Comparison of ENCODE assay signal across 8 mouse cellular contexts in the genomic region with DNA sequence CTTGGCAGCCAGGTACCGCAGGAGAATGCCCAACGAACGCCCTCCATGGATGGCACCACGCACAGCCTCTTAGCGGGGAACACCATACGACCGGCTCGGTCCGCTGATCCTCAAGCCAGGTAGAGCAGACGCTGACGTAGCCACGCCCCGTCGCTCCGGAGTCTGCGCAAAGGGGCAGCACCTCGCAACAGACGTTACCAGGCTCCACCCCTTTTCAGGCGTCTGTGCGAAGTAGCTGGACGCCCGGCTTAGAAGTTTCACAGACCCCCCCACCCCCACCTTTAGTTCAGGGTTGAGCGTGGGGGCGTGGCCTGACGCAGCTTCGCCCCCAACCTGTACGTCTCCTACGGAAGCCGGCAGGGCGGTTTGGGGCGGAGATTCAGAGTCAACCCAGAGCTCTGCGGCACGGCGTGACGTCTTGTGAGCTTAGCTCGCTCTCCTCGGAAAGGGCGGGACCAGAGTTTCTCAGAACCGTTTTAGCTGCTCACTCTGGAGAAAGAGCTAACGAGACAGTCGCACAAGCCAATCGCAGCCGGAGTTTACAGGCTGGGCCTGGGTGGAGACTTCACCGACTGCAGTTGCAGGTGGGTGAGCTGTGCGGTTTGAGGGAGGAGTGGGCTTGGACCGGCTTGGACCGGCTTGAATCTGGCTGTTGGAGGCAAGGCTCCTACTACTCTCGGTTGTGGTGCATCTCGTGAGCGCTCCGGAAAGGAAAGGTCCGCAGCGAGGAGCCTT. TPM values are rescaled to one million over a fixed set of nuclear protein-coding genes. Genes with fewer than 3 reads are reported as not detected.
DNase-seq lines count a peak whose midpoint lies in the region; ATAC-seq and TF ChIP-seq lines count a peak whose summit lies in the region.

A gene (minus strand): TSS at position 121 of the 735 bp plus-strand sequence.
A gene (plus strand): TSS at position 483 of the 735 bp plus-strand sequence.

- peak within 1 kb of the TSS; percentile 88 for H3K4me3 ChIP-seq in heart, embryonic 12.5 days
- peak within 1 kb of the TSS; percentile 65 for H3K4me3 ChIP-seq in kidney, postnatal 0 days (replicated peaks; ENCODE audit: low read depth, low read length)
- H3K4me3 ChIP-seq in liver, embryonic 11.5 days (ENCODE audit: low read depth, low read length), result peak within 1 kb of the TSS; percentile 76
- H3K4me3 ChIP-seq in stomach, embryonic 14.5 days (ENCODE audit: low read depth, low read length), result peak within 1 kb of the TSS; percentile 76

- TF ChIP-seq CTCF in kidney, postnatal 0 days (IDR thresholded peaks at IDR 0.05; ENCODE audit: low read depth), result 0 out of 2 replicates have a peak, but pooled peaks have one; percentile 1

- peak within 1 kb of the TSS; percentile 98 for H3K27ac ChIP-seq in heart, embryonic 12.5 days (ENCODE audit: poor library complexity, severe bottlenecking)
- H3K27ac ChIP-seq in kidney, postnatal 0 days, result peak within 1 kb of the TSS; percentile 95
- H3K27ac ChIP-seq in liver, embryonic 11.5 days (ENCODE audit: low read depth, low read length), result peak within 1 kb of the TSS; percentile 92
- H3K27ac ChIP-seq in stomach, embryonic 14.5 days (ENCODE audit: low read length), result peak within 1 kb of the TSS; percentile 92

- DNase-seq in CD4-positive helper T cell, adult 2 months (ENCODE audit: low read depth, low spot score), result peak; percentile 100
- peak; percentile 100 for DNase-seq in brain, embryonic 18.5 days (ENCODE audit: low read depth, low spot score)
- peak; percentile 99 for DNase-seq in kidney, postnatal 0 days (ENCODE audit: low spot score)
- DNase-seq in liver, embryonic 11.5 days (ENCODE audit: low spot score), result peak; percentile 95
- DNase-seq in naive thymus-derived CD4-positive, alpha-beta T cell, adult 2 months (ENCODE audit: low read depth), result peak; percentile 100

- no peaks in the 10 kb centered on the region for H3K27me3 ChIP-seq in heart, embryonic 12.5 days (replicated peaks)
- H3K27me3 ChIP-seq in kidney, postnatal 0 days (ENCODE audit: insufficient read depth, low read length), result no peaks in the 10 kb centered on the region
- no peaks in the 10 kb centered on the region for H3K27me3 ChIP-seq in liver, embryonic 11.5 days (replicated peaks; ENCODE audit: control insufficient read depth, insufficient read depth, low read length)
- H3K27me3 ChIP-seq in stomach, embryonic 14.5 days (ENCODE audit: control insufficient read depth, insufficient read depth, low read length), result no peaks in the 10 kb centered on the region

- peak within 1 kb of the TSS; percentile 95 for H3K9ac ChIP-seq in heart, embryonic 12.5 days
- H3K9ac ChIP-seq in kidney, postnatal 0 days (ENCODE audit: low read depth, low read length), result peak within 1 kb of the TSS; percentile 82
- peak within 1 kb of the TSS; percentile 82 for H3K9ac ChIP-seq in liver, embryonic 11.5 days (ENCODE audit: low read depth, low read length)
- H3K9ac ChIP-seq in stomach, embryonic 14.5 days (replicated peaks; ENCODE audit: low read depth, low read length), result peak within 1 kb of the TSS; percentile 81

- peak; percentile 91 for ATAC-seq in erythroid progenitor cell, adult 5-6 weeks (replicated peaks; ENCODE audit: low FRiP score, poor library complexity, severe bottlenecking)
- ATAC-seq in heart, embryonic 12.5 days (ENCODE audit: insufficient number of reproducible peaks, low FRiP score), result peak; percentile 98
- peak; percentile 99 for ATAC-seq in kidney, postnatal 0 days (replicated peaks; ENCODE audit: low FRiP score, low read depth)
- peak; percentile 96 for ATAC-seq in liver, embryonic 11.5 days (replicated peaks; ENCODE audit: low FRiP score)
- ATAC-seq in stomach, embryonic 14.5 days (ENCODE audit: insufficient number of reproducible peaks, insufficient read depth, low FRiP score, low read depth), result peak; percentile 98

- H3K4me1 ChIP-seq in heart, embryonic 12.5 days (replicated peaks), result peaks cover 13% of the 10 kb centered on the region; the same call in 1 of the 2 replicates
- H3K4me1 ChIP-seq in kidney, postnatal 0 days (replicated peaks; ENCODE audit: insufficient read depth, low read length), result 0 out of 2 replicates have a peak, but pooled peaks cover 3% of the 10 kb centered on the region
- H3K4me1 ChIP-seq in liver, embryonic 11.5 days (replicated peaks; ENCODE audit: control insufficient read depth, insufficient read depth, low read length), result peaks cover 5% of the 10 kb centered on the region; the same call in 1 of the 2 replicates
- H3K4me1 ChIP-seq in stomach, embryonic 14.5 days (ENCODE audit: control insufficient read depth, insufficient read depth, low read length), result peaks cover 13% of the 10 kb centered on the region; the same call in 1 of the 2 replicates

- no peaks in the 10 kb centered on the region for H3K9me3 ChIP-seq in heart, embryonic 12.5 days (replicated peaks)
- H3K9me3 ChIP-seq in kidney, postnatal 0 days (replicated peaks; ENCODE audit: low read length), result no peaks in the 10 kb centered on the region
- H3K9me3 ChIP-seq in liver, embryonic 11.5 days (ENCODE audit: control insufficient read depth, low read length), result no peaks in the 10 kb centered on the region
- H3K9me3 ChIP-seq in stomach, embryonic 14.5 days (ENCODE audit: control insufficient read depth, low read depth, low read length), result no peaks in the 10 kb centered on the region

- WGBS in heart, embryonic 12.5 days, result under 1% methylated on average over 53 of the region's 53 CpGs
- under 1% methylated on average over 53 of the region's 53 CpGs for WGBS in kidney, postnatal 0 days
- under 1% methylated on average over 53 of the region's 53 CpGs for WGBS in liver, embryonic 11.5 days
- WGBS in stomach, embryonic 14.5 days, result under 1% methylated on average over 53 of the region's 53 CpGs

- 0 out of 2 replicates have a peak, but pooled peaks cover 6% of the 10 kb centered on the region for H3K36me3 ChIP-seq in heart, embryonic 12.5 days
- no peaks in the 10 kb centered on the region for H3K36me3 ChIP-seq in kidney, postnatal 0 days (ENCODE audit: insufficient read depth, low read length)
- H3K36me3 ChIP-seq in liver, embryonic 11.5 days (ENCODE audit: control insufficient read depth, insufficient read depth, low read length), result no peaks in the 10 kb centered on the region
- no peaks in the 10 kb centered on the region for H3K36me3 ChIP-seq in stomach, embryonic 14.5 days (ENCODE audit: control insufficient read depth, insufficient read depth, low read length)

- H3K4me2 ChIP-seq in heart, embryonic 12.5 days, result peak within 1 kb of the TSS; percentile 80
- peak within 1 kb of the TSS; percentile 82 for H3K4me2 ChIP-seq in kidney, postnatal 0 days (ENCODE audit: low read length)
- peak within 1 kb of the TSS; percentile 81 for H3K4me2 ChIP-seq in liver, embryonic 11.5 days
- peak within 1 kb of the TSS; percentile 70 for H3K4me2 ChIP-seq in stomach, embryonic 14.5 days (replicated peaks; ENCODE audit: low read depth, low read length)

RNA-seq across cellular contexts. Expression of the first gene that starts in this region (rescaled TPM):
- 24.9 and 28.5 TPM in 2 replicates for total RNA-seq in erythroid progenitor cell, adult 5-6 weeks (2015; ENCODE audit: low replicate concordance)
- total RNA-seq in erythroid progenitor cell, adult 5-6 weeks (2017; ENCODE audit: low replicate concordance), result 4.2 and 5.8 TPM in 2 replicates
- polyA plus RNA-seq in heart, embryonic 12.5 days (2016; fragmentation: Nextera tagmentation; extraction: Ambion mirVana), result 29.7 and 30.6 TPM in 2 replicates
- polyA plus RNA-seq in kidney, postnatal 0 days (2015; fragmentation: Nextera tagmentation; extraction: Ambion mirVana), result 40.0 and 43.1 TPM in 2 replicates
- polyA plus RNA-seq in liver, embryonic 11.5 days (2014; fragmentation: Nextera tagmentation; extraction: Ambion mirVana), result 39.0 and 41.7 TPM in 2 replicates
- polyA plus RNA-seq in stomach, embryonic 14.5 days (2014; fragmentation: Nextera tagmentation; extraction: Ambion mirVana), result 34.2 and 34.5 TPM in 2 replicates

RNA-seq across cellular contexts. Expression of the second gene that starts in this region (rescaled TPM):
- total RNA-seq in erythroid progenitor cell, adult 5-6 weeks (2015; ENCODE audit: low replicate concordance), result 0.36 and 2.5 TPM in 2 replicates
- total RNA-seq in erythroid progenitor cell, adult 5-6 weeks (2017; ENCODE audit: low replicate concordance), result 0.13 and 3.7 TPM in 2 replicates
- polyA plus RNA-seq in heart, embryonic 12.5 days (2016; fragmentation: Nextera tagmentation; extraction: Ambion mirVana), result 8.8 and 8.9 TPM in 2 replicates
- 8.3 and 10.5 TPM in 2 replicates for polyA plus RNA-seq in kidney, postnatal 0 days (2015; fragmentation: Nextera tagmentation; extraction: Ambion mirVana)
- 3.9 and 4.4 TPM in 2 replicates for polyA plus RNA-seq in liver, embryonic 11.5 days (2014; fragmentation: Nextera tagmentation; extraction: Ambion mirVana)
- 8.0 TPM in 2 replicates for polyA plus RNA-seq in stomach, embryonic 14.5 days (2014; fragmentation: Nextera tagmentation; extraction: Ambion mirVana)

Comparison
In these comparisons a context has a peak if more than half of its experiments do, and no peak if none do; other contexts are left out.
1. Peak in every context shown above with its lines: DNase-seq, ATAC-seq, H3K4me3 ChIP-seq and H3K27ac ChIP-seq.